Mouse (Mus musculus) layer of hippocampus, adult 8-10 months (tissue): ENCODE results near the gene Zdhhc17. TPM values are rescaled to one million over a fixed set of nuclear protein-coding genes. Genes with fewer than 3 reads are reported as not detected.

Experiments used
- DNase-seq, 2 experiments: peaks; one replicate each; pipeline ENCODE4 v3.0.0; 2022; ENCODE audit warnings: low spot score in 2 of 2
- total RNA-seq, 4 experiments: library from RNA; stranded (reverse); gene quantifications; 2 replicates each; pipeline ENCODE4 v1.2.4; 2022

Gene Zdhhc17
- total RNA-seq, 4 experiments from 2014 or later, result 95.5 to 113 (median 108) TPM

DNA sequence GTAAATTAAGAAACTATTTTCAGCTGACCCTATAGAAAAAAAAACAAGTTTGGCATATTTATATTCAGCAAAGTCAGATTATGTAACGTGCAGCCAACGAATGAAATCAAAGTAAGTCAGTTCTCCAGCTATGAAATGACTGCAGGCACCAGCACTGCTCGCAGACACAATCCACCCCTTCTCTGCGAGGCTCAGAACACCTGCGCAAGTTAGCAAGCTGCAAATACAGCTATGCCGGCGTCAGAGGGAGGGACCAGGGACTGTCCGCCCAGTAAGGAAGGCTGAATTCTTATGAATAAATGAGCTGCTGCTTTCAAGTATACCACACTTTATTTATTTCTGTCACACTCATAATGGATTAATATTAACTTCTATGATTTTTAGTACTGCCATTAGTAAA lies 50.2 kb downstream of the Zdhhc17 start:
- no peak for DNase-seq

DNA sequence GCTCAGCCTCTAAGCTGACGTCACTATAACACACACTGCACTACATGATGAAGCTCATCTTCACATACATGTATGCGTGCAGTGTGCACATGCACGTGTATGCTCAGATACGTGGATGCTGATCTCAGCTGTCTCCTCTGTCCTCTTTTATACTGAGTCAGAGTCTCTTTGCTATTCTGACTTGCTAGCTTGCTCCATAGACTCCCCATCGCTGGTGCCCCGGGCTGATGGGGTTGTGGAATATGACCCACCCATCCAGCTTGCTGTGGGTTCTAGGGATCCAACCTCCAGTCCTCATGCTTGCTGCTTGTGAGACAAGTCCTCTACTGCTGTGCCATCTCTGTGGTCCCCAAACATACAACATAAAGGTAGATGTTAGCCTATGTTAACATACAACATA lies 51.1 kb downstream of the Zdhhc17 start:
- no peak for DNase-seq

DNA sequence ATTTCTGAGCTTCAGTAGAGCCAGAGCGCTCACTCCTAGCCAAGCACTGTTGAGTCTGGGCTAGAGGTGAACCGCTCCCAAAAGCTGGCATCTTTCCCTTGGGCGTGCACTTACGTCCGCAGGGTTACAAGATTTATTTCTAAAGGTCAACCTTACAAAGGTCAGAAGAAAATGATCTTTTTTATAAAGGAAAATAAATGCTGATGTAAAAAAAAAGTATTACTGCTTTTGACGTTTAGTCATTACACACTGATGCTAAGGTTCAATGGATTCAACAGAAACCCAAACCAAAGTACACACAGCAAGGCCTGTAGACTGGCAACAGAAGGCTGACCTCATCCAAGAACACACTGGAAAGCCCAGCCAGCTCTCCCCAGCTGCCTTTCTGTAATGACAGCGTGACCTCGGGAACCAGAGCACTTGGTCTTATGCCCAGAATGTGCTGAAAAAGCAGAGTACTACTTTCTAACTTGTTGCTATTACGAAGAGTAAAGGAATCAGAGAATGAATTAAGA lies 56.9 kb downstream of the Zdhhc17 start:
- peak; percentile 63 to 66 for DNase-seq

DNA sequence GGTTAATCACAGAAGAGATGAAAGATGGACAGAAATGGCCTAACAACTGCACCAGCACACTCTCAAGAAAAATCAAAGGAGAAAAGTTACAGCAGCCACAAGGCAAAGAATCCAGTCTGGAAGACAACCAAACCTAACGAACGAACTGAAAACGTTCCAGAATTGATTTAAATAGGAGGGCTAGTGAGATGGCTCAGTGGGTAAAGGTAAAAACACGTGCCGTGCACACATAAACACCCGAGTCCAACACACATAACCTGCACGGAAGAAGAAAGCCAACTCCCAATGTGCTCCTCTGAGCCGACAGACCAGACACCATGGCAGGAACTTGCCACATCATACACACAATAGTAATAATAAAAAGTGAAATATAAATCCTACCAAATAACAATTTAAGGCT lies 57.7 kb downstream of the Zdhhc17 start:
- no peak for DNase-seq

DNA sequence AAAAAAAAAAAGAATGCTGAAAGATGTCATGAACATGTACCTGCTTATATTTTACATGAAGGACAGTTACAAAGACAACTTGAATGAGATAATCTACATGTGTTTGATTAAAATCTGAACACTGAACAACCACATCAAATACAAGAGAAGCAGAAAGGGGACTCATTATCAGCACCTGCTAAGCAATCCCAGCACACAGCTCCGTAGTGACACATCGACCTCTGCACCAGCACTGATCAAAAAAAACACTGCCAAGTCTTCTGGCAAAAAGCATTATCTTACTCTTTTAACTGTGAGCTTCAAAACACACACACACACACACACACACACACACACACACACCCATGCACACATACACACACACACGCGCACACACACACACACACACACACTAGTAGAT lies 58.2 kb downstream of the Zdhhc17 start:
- no peak for DNase-seq

DNA sequence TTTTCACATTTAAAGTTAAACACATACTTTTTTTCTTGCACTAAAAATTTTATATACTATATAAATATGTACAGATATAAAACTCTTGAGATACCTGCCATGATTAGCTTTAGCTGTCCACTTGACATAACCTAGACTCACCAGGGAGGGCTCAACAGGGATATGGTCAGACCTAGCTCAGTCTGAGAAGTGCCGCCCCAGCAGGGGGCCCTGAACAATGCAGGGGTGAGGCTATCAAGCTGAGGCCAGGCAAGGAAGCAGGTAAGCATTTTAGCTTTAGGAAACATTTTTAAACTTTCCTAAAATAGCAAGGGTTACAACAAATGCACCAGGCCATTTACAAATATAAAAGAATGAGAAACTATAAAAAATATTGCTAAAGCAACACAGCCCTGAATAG lies 58.8 kb downstream of the Zdhhc17 start:
- no peak for DNase-seq

DNA sequence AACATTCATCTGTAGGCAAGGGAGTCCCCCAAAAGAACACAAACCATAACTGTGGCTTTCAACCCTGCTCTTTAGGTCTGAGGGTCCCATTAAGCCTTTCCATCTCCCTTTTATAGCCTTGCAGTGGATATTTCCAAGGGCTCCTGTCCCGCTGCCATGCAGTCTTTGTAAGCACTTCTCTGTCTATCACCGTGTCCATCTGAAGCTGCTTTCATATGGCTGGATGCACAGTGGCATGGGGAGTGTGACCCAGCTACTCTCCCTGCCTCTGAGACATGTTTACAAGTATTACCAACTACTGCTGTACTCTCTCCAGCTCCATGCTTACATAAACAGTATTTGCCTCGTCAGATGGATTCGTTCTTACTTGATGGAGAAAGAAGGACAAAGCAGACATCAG lies 62.4 kb downstream of the Zdhhc17 start:
- DNase-seq, result no peak

DNA sequence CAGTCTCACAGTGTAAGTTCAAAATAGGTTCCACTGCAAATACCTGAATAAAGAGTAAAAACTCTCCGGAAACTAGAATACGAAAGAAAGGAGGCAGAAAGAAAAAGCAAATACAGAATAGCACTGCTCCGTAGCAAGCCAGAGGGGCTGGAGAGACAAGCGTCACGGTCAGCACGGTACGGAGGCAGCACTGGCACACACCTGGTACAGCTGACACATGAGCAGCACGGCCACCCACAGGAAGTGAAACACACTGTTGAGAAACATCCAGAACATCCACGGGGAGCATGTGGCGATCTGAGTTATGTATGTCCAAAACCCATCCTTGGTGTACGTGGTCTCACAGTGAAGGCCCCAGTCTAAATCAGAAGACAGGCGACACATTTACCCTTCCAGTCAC lies 64.0 kb downstream of the Zdhhc17 start:
- no peak for DNase-seq

DNA sequence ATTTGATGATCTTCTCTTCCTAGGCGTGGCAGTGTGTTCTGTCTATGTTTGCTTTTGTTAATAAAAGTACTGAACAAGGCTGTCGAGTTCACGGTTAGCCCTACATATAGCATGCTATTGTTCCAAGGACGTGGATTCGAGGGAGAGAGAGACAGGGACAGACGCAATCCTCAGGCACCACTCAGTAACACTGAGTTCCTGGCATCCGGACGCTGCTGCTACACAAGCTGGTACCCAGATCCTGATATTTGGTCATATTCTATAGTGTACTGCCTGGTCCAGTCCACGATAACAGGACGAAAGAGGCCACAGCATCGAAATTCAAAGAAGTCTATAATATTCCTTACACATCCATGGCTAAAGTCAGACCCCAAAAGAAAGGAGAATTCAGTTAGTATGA lies 65.8 kb downstream of the Zdhhc17 start:
- DNase-seq, result no peak

DNA sequence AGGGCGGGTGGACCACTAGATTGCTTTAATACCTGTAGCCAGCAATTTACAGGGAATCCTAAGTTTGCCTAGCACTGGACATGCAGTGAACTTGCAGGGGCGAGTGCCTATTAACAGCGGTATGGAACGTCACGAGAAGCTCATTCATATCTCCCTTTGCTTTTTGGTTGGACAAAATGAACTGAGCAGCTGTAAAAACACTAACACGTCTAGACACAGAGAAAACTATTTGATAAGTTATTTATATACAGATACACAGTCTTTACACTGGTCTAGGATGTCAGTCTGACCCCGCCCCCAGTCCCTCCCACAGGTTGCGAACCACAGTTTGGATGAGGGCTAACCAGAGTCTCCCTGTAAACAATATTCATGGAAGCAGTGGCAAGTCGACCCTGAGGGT lies 67.1 kb downstream of the Zdhhc17 start:
- DNase-seq, result no peak

DNA sequence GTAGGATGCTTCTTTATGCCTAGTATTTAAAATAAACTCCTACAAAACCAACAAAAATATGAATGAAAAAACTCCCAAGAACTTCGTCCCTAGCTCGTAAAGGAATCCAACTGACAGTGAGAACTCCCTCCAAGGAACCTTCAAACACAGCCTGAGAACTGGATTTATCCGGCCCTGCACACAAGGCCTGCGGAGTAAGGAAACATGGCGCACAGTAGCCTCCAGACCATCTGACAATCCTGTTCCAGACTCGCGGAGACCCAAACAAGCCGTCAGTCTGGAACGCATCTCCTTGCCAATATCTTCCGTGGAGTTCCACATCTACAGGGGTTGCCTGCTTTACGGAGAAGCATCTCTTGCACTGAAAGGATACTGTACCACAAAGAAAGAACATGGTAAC lies 68.0 kb downstream of the Zdhhc17 start:
- no peak for DNase-seq

DNA sequence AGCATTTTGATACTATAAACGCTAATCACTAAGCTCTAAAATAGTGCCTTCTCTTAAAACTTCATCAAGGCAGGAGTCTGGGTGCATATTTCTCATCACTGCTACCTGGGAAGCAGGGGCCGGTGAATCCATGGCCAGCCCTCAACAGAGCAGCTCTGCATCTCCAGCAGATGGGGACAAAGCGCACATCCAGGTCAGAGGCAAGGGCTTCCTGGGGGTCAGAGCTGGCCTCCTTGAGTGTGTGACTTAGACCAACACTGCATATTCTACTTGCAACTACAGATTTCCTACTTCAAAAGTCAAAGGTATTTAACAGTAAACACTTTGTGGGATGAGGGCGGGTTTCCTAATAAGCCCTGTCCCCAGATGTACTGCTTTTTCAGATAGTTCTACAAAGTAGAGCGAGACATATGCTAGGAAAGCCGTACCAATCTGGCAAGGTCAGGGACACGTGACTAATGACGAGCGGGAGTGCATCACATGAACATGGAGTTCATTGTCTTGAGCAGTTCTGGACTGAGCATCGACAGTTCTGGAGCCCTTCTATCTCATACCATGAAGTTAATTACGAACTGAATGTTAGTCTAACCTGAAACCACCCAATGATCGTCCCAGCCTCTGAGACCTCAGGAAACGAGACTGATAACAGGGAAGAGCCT lies 69.1 kb downstream of the Zdhhc17 start:
- no peak for DNase-seq

DNA sequence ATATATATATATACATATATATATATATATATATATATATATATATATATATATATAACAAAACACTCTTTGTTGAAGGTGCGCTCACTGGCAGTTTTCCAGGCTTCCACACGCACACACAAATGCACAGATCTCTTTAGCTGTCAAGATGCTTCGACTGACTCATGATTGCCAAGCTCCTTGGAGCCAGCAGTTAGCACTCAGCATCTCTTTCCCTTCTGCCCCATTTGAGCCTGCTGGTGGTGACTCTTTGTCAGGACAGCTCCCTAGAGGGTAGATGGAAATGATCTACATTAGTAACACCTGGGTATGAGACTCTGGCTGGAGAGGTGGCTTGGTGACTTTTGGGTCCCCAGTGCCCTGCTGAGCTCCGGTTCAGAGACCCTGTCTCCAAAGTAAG lies 70.2 kb downstream of the Zdhhc17 start:
- DNase-seq, result no peak

DNA sequence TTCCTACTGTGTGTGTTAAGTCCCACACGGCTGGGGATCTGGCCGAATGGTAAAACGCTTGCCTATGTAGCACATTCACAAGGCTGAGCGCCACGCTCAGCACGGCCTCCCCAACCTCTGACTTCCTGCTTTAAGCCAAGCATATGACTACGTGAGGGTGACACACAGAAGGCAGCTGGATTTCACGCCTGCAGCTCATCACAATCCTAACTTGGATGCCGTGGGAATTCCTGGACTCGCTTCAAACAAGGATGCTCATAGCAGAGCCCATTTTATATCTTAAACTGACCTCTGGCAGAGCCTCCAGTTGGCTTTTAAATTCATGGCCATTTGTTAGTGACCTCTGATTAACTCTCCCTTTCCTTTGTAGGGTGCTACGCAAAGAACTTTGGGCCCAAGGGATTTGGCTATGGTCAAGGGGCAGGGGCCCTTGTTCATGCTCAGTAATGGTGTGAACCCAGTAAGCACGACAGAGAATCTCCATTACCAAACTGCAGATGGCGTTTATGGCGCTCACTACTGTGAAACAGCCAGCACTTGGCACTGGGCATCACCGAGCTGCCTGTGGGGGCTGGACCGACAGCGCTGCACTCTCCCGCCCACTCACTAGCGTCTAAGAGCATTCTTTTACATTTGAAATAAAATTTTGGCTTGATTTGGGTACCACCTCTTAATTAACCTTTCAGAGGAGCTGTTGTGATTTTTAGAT lies 70.9 kb downstream of the Zdhhc17 start:
- peak; percentile 52 to 72 for DNase-seq

DNA sequence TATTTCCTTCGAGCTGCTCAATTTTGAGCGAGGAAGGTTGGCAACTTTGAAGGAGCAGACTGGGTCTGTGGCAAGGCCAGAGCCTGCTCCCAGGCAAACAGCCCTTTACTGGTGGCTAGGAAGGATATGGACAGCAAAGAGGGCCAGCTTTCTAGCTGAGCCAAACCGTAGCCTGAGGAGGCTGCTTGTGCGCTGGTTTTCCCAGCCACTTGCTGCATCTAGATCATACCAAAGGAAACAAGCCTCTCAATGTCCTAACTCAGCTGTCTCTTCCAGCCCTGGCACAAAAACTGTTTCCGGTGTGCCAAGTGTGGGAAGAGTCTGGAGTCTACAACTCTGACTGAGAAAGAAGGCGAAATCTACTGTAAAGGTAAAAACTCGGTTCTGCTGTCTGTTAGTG lies 71.6 kb downstream of the Zdhhc17 start:
- DNase-seq, result no peak

DNA sequence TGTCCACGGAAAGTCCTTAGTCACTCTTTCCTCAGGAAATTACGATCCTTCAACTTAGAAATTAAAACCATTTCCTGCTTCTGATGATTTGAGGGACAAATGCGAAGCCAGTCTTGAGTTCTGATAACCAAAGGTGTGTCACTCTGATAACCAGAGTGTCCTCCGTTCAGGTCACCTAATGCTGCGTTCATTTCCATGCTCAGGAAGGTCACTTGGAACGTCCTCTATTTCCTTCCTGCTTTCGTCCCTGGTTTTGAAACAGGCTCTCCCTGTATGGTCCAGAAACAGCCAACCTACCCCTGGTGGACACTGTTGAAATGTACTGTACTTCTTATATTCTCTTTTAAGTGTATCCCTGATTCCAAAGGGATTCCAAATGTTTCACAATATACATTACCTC lies 74.3 kb downstream of the Zdhhc17 start:
- no peak for DNase-seq

DNA sequence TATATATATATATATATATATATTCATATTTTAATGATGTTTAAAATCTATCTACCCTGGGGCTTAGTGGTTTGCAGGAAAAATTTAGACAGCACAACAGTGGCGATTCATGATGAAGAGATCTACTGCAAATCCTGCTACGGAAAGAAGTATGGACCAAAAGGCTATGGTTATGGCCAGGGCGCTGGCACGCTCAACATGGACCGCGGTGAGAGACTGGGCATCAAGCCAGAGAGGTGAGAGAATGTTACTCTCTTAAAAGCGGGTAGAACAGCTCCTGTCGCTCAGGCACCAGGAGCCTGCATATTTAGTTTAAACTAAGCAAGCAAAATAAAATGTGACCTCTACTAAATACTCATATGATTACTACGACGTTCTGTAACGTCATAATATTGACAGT lies 74.9 kb downstream of the Zdhhc17 start:
- no peak for DNase-seq

DNA sequence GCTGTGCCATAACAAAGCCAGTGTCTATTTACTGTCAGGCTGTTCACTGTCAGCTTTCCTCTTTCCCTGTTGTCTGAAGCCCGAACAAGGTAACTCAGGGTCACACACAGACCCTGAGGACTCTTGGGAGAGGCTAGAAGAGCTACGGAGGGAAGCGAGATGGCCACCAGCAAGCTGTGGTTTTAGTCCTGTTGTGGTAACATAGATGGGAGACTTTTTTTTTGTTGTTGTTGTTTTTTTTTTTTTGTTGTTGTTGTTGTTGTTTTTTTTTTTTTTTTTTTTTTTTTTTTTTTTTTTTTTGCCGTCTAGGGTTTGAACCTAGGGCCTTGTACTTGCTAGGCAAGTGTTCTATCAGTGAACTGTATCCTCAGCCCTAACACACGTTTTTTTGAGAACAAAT lies 76.4 kb downstream of the Zdhhc17 start:
- DNase-seq, result no peak

DNA sequence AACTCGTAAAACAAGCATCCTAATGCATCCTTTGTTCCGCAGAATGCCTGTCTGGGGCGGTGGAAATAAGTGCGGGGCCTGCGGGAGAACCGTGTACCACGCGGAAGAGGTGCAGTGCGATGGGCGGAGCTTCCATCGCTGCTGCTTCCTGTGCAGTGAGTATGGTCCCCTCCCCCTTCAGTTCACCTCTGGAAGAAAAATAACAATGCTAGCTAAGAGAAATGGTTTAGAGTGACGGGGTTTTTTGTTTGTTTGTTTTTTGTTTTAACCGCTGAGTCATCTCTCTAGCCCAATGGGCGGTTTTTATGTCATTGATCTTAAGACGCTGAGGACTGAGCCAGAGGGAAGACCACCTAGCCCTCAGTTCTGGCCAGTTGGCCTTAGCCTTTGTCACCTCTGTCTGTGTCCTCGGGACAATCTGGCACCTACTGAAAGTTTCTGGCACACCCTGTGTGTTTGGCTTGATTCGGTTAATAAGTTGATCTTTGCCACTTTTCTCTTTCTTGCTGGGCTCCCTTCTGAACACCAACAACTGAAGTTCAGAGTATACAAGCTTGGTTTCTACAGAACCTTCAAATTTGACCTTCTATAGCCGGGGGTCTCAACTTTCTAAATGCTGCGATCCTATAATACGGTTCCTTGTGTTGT lies 77.9 kb downstream of the Zdhhc17 start:
- DNase-seq, result no peak

DNA sequence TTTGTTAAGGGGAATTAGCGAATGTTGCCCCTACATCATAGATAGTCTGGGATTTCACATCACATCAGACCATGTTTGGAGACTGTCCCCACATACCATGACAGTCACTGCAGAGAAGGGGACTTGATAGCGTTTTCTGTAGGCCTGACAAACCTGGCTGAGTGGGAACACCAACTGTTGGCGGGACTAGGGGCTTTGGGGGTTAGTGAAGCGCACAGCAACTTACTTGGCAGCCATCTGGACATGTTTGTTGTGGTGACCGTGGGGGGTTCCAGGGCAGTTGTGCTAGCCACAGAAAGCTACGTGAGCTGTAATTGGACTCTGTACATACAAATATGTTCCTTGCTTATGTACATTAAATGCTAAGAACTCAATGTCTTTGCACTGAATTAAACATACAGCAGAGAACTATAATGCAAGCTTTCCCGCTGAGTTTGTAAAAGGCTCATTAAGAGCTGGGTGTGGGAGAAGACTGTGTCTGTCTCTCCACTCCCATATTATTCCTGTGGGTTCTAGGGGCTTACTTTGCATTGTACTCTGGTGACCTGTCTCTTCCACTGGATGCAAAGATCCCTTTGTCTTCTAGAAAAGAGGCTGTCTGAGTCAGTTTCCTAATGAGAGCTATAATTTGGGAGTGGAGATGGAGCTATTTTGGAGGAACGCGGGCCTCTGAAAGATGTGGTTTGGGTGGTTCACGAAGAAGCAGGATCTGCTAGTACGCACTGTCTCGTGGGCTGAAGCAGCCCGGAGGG lies 78.6 kb downstream of the Zdhhc17 start:
- DNase-seq, result no peak

DNA sequence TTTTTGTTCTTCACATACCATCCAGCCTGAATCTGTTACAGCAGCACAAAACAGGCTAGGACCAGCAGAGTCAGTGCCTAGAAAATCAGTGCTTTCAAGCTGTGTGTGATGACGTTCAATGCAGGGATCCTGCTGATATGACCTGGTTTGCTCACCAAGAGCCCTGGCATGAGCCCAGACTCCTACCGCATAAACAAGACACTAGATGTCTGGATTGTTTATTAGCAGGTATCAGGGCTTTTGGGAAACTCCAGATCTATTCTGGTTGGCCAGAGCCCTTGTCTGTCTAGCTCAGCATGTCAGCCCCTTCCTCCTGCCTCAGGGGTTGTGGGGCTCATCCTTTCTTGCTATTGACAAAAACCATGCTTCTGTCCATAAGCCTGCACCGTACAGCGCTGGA lies 80.2 kb downstream of the Zdhhc17 start:
- no peak for DNase-seq

DNA sequence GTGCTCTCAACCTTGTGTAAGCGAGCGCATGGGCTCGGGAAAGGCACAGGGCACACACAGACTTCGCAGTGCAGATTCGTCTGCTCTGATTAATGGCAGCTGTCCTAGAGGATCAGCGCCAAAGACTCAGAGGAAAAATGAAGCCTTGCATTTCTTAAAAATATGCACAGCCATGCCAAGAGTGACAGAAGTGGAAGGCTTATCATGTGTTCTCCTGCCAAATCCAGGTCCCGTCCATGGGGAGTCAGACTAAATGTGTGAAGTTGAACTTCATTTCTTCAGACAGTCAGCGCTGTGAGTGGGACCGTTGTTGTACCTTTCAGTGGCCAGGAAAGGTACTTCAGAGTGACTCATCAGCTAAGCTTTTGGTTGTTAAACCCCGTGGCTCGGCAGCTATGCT lies 82.4 kb downstream of the Zdhhc17 start:
- DNase-seq, result peak in 1 of 2 experiments; percentile 45
